Comparison of ENCODE assay signal across 20 mouse cellular contexts in genomic region chr2:129185611-129186290, GRCm38 (mm10). TPM values are rescaled to one million over a fixed set of nuclear protein-coding genes. Genes with fewer than 3 reads are reported as not detected.
A peak's percentile ranks its signal among the peaks of the same experiment; 100 is the strongest.
DNase-seq lines count a peak whose midpoint lies in the region; ATAC-seq and TF ChIP-seq lines count a peak whose summit lies in the region.
"Had no signal": no experiment of that assay in that cellular context is flagged by ENCODE, and none has a peak within 500 bp of the region (broad histone marks: within the 10 kb centered on the region; RNA-seq: fewer than 3 reads in every experiment).

No protein-coding gene starts in this region.

- WGBS in liver, embryonic 15.5 days (ENCODE audit: insufficient replicate concordance): 59% methylated on average over 10 of the region's 10 CpGs
- 65% methylated on average over 10 of the region's 10 CpGs for WGBS in liver, postnatal 0 days (ENCODE audit: insufficient replicate concordance)

- H3K4me1 ChIP-seq in liver, embryonic 15.5 days (replicated peaks): peaks cover 15% of the 10 kb centered on the region
- peaks cover 10% of the 10 kb centered on the region for H3K4me1 ChIP-seq in liver, postnatal 0 days (ENCODE audit: insufficient read depth)
- H3K4me1 ChIP-seq: forebrain, embryonic 12.5 days; stomach, embryonic 15.5 days had no signal

- DNase-seq in liver, postnatal 0 days: no peak
- peak; percentile 62 for DNase-seq in induced T-regulatory cell, adult 2 months (ENCODE audit: low read depth)
- DNase-seq in naive thymus-derived CD4-positive, alpha-beta T cell, adult 2 months (ENCODE audit: low read depth): peak; percentile 58
- DNase-seq in gastrocnemius, adult 18-20 months (ENCODE audit: low spot score): no peak
- DNase-seq in heart, postnatal 14 days: no peak
- DNase-seq: adrenal gland, postnatal 10 days; cerebellum, adult 2 months; gastrocnemius, postnatal 25 days; heart, postnatal 36 days; kidney, adult 2 months; kidney, postnatal 25 days; liver; lung, postnatal 10 days had no signal

- intact Hi-C loops in heart, postnatal 14 days (cut with DNase I): no loop called here

- no peak overlapping the region for H3K4me3 ChIP-seq in liver, embryonic 15.5 days (replicated peaks)
- no peak overlapping the region for H3K4me3 ChIP-seq in liver, postnatal 0 days (ENCODE audit: low read depth, low read length)
- H3K4me3 ChIP-seq: forebrain, embryonic 12.5 days; stomach, embryonic 15.5 days had no signal

- H3K27ac ChIP-seq in liver, embryonic 15.5 days (replicated peaks): no peak overlapping the region
- H3K27ac ChIP-seq in liver, postnatal 0 days (ENCODE audit: low read depth): no peak overlapping the region
- H3K27ac ChIP-seq: forebrain, embryonic 12.5 days; stomach, embryonic 15.5 days had no signal

- H3K36me3 ChIP-seq in liver, embryonic 15.5 days (replicated peaks): no peaks in the 10 kb centered on the region
- no peaks in the 10 kb centered on the region for H3K36me3 ChIP-seq in liver, postnatal 0 days (replicated peaks; ENCODE audit: insufficient read depth, low read length)
- H3K36me3 ChIP-seq: forebrain, embryonic 12.5 days; stomach, embryonic 15.5 days had no signal

- TF ChIP-seq CTCF in liver, postnatal 0 days (IDR thresholded peaks at IDR 0.05; ENCODE audit: low read depth): no peak

- no peak for TF ChIP-seq EP300 in liver, postnatal 0 days (IDR thresholded peaks at IDR 0.05; ENCODE audit: low read depth)

- H3K9ac ChIP-seq in liver, embryonic 15.5 days: no peak overlapping the region
- H3K9ac ChIP-seq in liver, postnatal 0 days (replicated peaks): no peak overlapping the region
- H3K9ac ChIP-seq: forebrain, embryonic 12.5 days; stomach, embryonic 15.5 days had no signal

- no peaks in the 10 kb centered on the region for H3K27me3 ChIP-seq in liver, embryonic 15.5 days
- H3K27me3 ChIP-seq in liver, postnatal 0 days (ENCODE audit: insufficient read depth, low read length): no peaks in the 10 kb centered on the region
- H3K27me3 ChIP-seq: forebrain, embryonic 12.5 days; stomach, embryonic 15.5 days had no signal

- H3K9me3 ChIP-seq in liver, embryonic 15.5 days (replicated peaks): no peaks in the 10 kb centered on the region
- H3K9me3 ChIP-seq in liver, postnatal 0 days (ENCODE audit: low read length): no peaks in the 10 kb centered on the region
- H3K9me3 ChIP-seq: forebrain, embryonic 12.5 days; stomach, embryonic 15.5 days had no signal

- H3K4me2 ChIP-seq in liver, embryonic 15.5 days: no peak overlapping the region
- no peak overlapping the region for H3K4me2 ChIP-seq in liver, postnatal 0 days (ENCODE audit: low read depth, low read length)
- H3K4me2 ChIP-seq: forebrain, embryonic 12.5 days; heart, embryonic 11.5 days; midbrain, embryonic 11.5 days; stomach, embryonic 15.5 days had no signal

- peak; percentile 22; the same call in 1 of the 2 replicates for ATAC-seq in liver, embryonic 15.5 days (ENCODE audit: insufficient read depth)
- no peak for ATAC-seq in liver, postnatal 0 days
- ATAC-seq in activated CD4-positive, CD25-positive, alpha-beta regulatory T cell, adult 4 months: peak; percentile 37
- ATAC-seq: hindbrain, embryonic 16.5 days had no signal

RNA-seq across cellular contexts. Expression of gene Slc20a1, which starts 12.8 kb away (rescaled TPM):
- polyA plus RNA-seq in liver, embryonic 15.5 days (2015; fragmentation: Nextera tagmentation; extraction: Ambion mirVana): 42.8 and 48.3 TPM in 2 replicates
- 20.2 and 24.9 TPM in 2 replicates for polyA plus RNA-seq in liver, postnatal 0 days (2015; fragmentation: Nextera tagmentation; extraction: Ambion mirVana)
- polyA plus RNA-seq in activated CD4-positive, CD25-positive, alpha-beta regulatory T cell, adult 4 months (2017; shearing (Covaris generic)): 10 to 100 TPM; 68.0 to 74.3 TPM
- total RNA-seq in gastrocnemius, adult 18-20 months (2021): 10 to 100 TPM; 11.3 to 21.8 TPM
- 10 to 100 TPM; 14.0 to 16.8 TPM for total RNA-seq in heart, postnatal 14 days (2021)

RNA-seq across cellular contexts. Expression of gene Chchd5, which starts 56.3 kb away (rescaled TPM):
- polyA plus RNA-seq in liver, embryonic 15.5 days (2015; fragmentation: Nextera tagmentation; extraction: Ambion mirVana): 9.5 and 10.7 TPM in 2 replicates
- polyA plus RNA-seq in liver, postnatal 0 days (2015; fragmentation: Nextera tagmentation; extraction: Ambion mirVana): 12.8 and 13.0 TPM in 2 replicates
- 10 to 100 TPM; 26.6 to 27.4 TPM for polyA plus RNA-seq in activated CD4-positive, CD25-positive, alpha-beta regulatory T cell, adult 4 months (2017; shearing (Covaris generic))
- 10 to 100 TPM in 1 of 2 experiments, 1 to 10 TPM in 1; 7.1 to 12.5 TPM for total RNA-seq in gastrocnemius, adult 18-20 months (2021)
- total RNA-seq in heart, postnatal 14 days (2021): 10 to 100 TPM; 10.9 to 11.9 TPM

Comparison
In these comparisons a context has a peak if more than half of its experiments do, and no peak if none do; other contexts are left out.
1. DNase-seq: peak in induced T-regulatory cell, adult 2 months (single experiment) and naive thymus-derived CD4-positive, alpha-beta T cell, adult 2 months (single experiment); none in liver, postnatal 0 days (single experiment), gastrocnemius, adult 18-20 months (single experiment) and heart, postnatal 14 days (0 of 2).